Mouse (Mus musculus): Measurements from ENCODE around the gene Psmd1.

The Psmd1 gene

GRCm38 (mm10) chr1:86161061-86161460 lies 96.9 kb downstream of the Psmd1 start:
- no peak for DNase-seq

GRCm38 (mm10) chr1:86174602-86175001 lies 110.4 kb downstream of the Psmd1 start:
- DNase-seq, result no peak

GRCm38 (mm10) chr1:86176066-86176465 lies 111.9 kb downstream of the Psmd1 start:
- DNase-seq, result no peak

DNA sequence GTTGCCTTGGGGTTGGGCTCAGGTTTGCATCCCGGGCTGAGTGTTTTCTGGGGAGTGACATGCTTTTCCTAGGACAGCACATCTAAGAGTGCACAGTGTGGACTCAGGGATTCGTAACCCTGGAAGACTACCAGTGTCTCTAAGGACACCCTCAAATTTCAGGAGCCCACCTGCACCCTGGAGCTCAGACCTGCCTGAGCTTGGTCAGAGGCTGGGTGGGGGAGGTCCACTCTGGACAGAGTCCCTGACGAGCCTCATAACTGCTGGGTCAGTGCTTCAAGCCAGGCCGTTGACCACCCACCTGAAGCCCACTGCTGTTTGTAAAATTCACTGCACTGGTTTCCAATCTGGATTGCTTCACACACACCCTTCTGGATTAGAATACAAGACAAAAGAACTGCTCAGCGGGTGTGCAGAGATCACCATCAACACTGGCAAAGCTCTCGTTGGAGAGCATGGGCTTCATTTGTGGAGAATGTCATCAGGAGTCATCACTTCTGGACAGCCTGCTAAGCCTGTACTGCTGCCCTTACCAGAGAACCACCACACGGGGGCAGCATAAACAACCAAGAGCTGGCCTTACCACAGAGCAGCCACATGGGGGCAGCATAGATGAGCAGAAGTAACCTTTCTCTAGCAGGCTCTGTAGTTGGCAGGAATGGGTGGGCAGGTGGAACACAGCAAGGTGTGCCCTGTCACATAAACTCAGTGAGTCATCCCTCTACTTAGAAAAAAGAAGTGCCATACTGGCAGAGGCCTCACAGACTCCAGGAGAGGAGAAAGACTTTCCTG lies 114.5 kb downstream of the Psmd1 start:
- DNase-seq, result peak; percentile 88

- DNase-seq, result no peak
Observed at GRCm38 (mm10) chr1:86182004-86182709, 118.0 kb downstream of the Psmd1 start.

- no peak for DNase-seq
Observed at GRCm38 (mm10) chr1:86183577-86184263, 119.5 kb downstream of the Psmd1 start.

DNA sequence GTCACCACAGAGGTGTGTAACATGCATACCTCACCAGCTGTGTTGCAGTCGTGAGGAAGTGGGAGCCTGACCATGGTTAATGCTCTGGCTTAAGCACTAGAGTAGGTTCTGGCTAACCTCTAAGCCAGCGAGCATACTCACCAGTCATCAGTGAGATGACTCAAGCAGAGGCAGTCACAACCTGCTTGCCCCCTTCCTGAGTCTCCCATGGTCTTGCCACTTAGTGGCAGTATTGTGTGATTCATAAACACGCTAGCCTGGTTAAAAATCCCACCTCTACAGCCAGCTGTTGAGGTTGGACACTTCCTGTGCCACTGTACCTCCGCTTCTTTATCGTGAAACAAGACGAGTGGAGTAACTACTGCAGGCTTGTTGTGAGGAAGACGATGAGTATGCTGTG lies 122.6 kb downstream of the Psmd1 start:
- DNase-seq, result no peak

DNA sequence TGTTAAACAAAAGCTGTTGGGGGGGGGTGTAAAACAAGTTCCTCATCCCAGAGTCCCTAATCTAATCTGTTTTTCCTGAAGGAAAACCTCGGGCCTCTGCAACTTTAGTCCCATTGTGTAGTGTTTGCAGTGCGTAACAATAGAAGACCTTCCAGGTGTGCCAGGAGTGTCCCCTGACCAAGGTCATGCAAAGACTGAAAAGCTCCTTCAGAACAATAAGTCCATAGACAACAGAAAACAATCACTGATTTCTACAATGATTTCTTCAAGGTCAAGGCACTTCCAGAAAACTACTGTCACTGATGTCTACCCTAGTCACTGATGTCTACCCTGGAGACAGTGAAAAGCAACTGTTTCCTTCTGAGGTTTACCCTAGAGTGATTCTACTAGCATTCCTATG lies 123.7 kb downstream of the Psmd1 start:
- DNase-seq, result no peak

- DNase-seq, result no peak
Observed at GRCm38 (mm10) chr1:86188271-86188670, 124.1 kb downstream of the Psmd1 start.
